Mouse (Mus musculus) bone marrow, adult 2 months (tissue): ENCODE results near the gene Olfr686.

ENCODE experiments used
- CTCF ChIP-seq: fragments of 200-500 bp; IDR thresholded peaks from 2 replicates; pipeline ENCODE4 v1.5.1; 2011; ENCODE audit warnings: low read length, control low read depth; ENCODE audit not compliant: control insufficient read depth, insufficient read depth
- POLR2A ChIP-seq: fragments of 200-500 bp; IDR thresholded peaks from 2 replicates; pipeline ENCODE4 v1.6.1; 2011; ENCODE audit warnings: low read depth, mild to moderate bottlenecking, control low read depth, low read length, borderline replicate concordance; ENCODE audit not compliant: control insufficient read depth

DNA sequence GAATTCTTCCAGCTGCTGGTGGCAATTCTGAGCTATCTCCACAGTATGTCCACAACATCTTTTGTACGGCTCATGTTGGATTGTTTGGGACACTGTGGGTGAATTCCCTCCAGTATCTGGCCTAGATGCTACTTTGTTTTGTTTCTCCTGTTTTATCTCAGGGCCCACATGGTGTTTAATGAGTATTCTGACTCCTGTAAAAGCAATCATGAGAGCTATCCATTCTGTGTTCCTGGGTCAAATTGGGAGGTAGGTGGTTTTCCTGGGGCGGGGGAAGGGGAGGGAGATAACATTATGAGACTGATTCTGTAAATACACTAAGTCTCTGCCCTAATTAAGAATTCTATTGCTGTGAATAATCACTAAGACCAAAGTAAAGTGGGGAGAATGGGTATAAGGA is 22.1 kb upstream of the Olfr686 start:
- TF ChIP-seq POLR2A (no peak), CTCF (no peak)
